Mouse (Mus musculus): ENCODE measurements around the gene Hao2.

DNA sequence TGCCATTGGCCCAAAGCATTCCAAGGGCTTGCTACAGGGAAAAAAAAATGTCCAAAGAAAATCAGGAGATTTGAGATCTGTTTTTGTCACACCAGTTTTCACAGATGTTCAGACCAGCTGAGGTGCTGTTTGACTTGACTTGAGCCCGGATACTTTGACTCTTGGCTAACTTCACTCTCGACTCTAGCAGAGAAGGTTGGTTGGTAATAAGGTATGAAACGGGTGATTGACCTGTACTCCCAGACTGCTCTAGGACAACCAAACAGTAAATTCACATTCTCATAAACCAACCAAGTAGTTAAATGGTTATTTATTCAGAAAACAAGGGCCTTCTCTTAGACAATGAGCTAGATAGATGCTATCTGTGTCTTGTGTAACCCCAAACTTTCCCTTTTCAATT, 43.4 kb upstream of the Hao2 start:
- TF ChIP-seq CTCF (IDR thresholded peaks at IDR 0.05; ENCODE audit: low read depth, low read length) = no peak
- TF ChIP-seq TAL1 (conservative IDR thresholded peaks at IDR 0.05; ENCODE audit: low read depth, low read length) = no peak
- no peak for TF ChIP-seq GATA1 (IDR thresholded peaks at IDR 0.05; ENCODE audit: borderline replicate concordance, low read length)
- no peak for TF ChIP-seq POLR2AphosphoS5 (IDR thresholded peaks at IDR 0.05; ENCODE audit: insufficient replicate concordance, low read depth, low read length)
- TF ChIP-seq GATA2 (IDR thresholded peaks at IDR 0.05; ENCODE audit: borderline replicate concordance, low read depth, low read length) = no peak

All from G1E (cell line).